18 mouse cellular contexts compared by ENCODE assay signal in the genomic region with DNA sequence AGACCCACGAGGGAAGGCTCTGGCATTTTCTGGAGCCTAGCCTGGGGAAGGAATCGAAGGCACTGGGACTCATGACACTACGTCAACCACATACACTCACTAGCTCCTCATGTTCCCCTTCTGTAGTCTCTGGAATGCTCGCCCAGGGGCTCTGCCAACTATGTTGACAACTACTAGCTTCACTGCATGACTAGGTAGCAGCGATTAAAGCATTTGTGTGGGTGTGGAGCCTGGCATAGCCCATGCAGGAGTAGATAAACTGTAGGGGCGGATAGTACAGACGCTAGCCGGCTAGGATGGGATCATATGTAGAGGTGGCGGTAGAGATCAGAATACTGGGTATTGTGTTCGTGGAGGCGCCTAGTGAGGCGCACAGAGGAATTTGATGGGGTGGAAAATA. TPM values are rescaled to one million over a fixed set of nuclear protein-coding genes. Genes with fewer than 3 reads are reported as not detected.
DNase-seq lines count a peak whose midpoint lies in the region; ATAC-seq lines count a peak whose summit lies in the region.
"Had no signal": no experiment of that assay in that cellular context is flagged by ENCODE, and none has a peak within 500 bp of the region (broad histone marks: within the 10 kb centered on the region; RNA-seq: fewer than 3 reads in every experiment).

No protein-coding gene starts in this region.

- peak; percentile 36 for DNase-seq in layer of hippocampus, adult 11-12 months (ENCODE audit: low spot score)
- DNase-seq in layer of hippocampus, postnatal 10 days (ENCODE audit: low spot score in 2 of 2) = no peak
- DNase-seq in right cerebral cortex, adult 18-20 months = peak; percentile 14
- no peak for DNase-seq in right cerebral cortex, postnatal 10 days (ENCODE audit: low spot score in 2 of 2)
- peak; percentile 54 for DNase-seq in brain, adult 2 months (ENCODE audit: low read depth, low spot score)
- DNase-seq in heart, adult 9 months (ENCODE audit: low spot score in 2 of 2) = no peak
- no peak for DNase-seq in adipocyte (ENCODE audit: low spot score)
- DNase-seq: adrenal gland, postnatal 25 days; cerebellum, adult 2 months; cerebellum, postnatal 36 days; gastrocnemius, postnatal 36 days; kidney, adult 2 months; kidney, postnatal 25 days; lung, adult 18-20 months; lung, postnatal 14 days; right cerebral cortex, postnatal 4 days had no signal

- peak; percentile 45 for ATAC-seq in megakaryocyte progenitor cell, adult 5-6 weeks (replicated peaks; ENCODE audit: poor library complexity)
- ATAC-seq: forebrain, embryonic 14.5 days had no signal

RNA-seq across cellular contexts. Expression of gene Il1r1, which starts 45.5 kb away (rescaled TPM):
- 1 to 10 TPM; 3.3 to 3.4 TPM for total RNA-seq in layer of hippocampus, postnatal 10 days (2021)
- 4.6 and 5.8 TPM in 2 replicates for total RNA-seq in megakaryocyte progenitor cell, adult 5-6 weeks (2015)
- total RNA-seq in megakaryocyte progenitor cell, adult 5-6 weeks (2017) = 3.2 and 4.7 TPM in 2 replicates

RNA-seq across cellular contexts. Expression of gene Il1rl2, which starts 54.0 kb away (rescaled TPM):
- 1 to 10 TPM; 1.4 to 1.9 TPM for total RNA-seq in layer of hippocampus, postnatal 10 days (2021)
- total RNA-seq in megakaryocyte progenitor cell, adult 5-6 weeks (2015) = 9.3 and 12.0 TPM in 2 replicates
- 10.4 and 10.6 TPM in 2 replicates for total RNA-seq in megakaryocyte progenitor cell, adult 5-6 weeks (2017)

Comparison
In these comparisons a context has a peak if more than half of its experiments do, and no peak if none do; other contexts are left out.
1. DNase-seq: peak in layer of hippocampus, adult 11-12 months (single experiment), right cerebral cortex, adult 18-20 months (single experiment) and brain, adult 2 months (single experiment); none in layer of hippocampus, postnatal 10 days (0 of 2), right cerebral cortex, postnatal 10 days (0 of 2), heart, adult 9 months (0 of 2) and adipocyte (single experiment).